Mouse (Mus musculus) stomach, postnatal 0 days (tissue): Measurements from ENCODE around the gene Xpo5.

ENCODE experiments used
- CTCF ChIP-seq: IDR thresholded peaks from 2 replicates; pipeline ENCODE4 v1.5.1; 2016; ENCODE audit warnings: antibody characterized with exemption, low read depth, mild to moderate bottlenecking, moderate library complexity
- EP300 ChIP-seq: optimal IDR thresholded peaks from 2 replicates; pipeline ENCODE3; 2016; ENCODE audit warnings: antibody characterized with exemption

- no peak for TF ChIP-seq CTCF
- no peak for TF ChIP-seq EP300
Measured at GRCm38 (mm10) chr17:46156680-46157079, 45.9 kb upstream of the Xpo5 start.
